Mouse (Mus musculus) liver, embryonic 14.5 days (tissue): ENCODE measurements at regions not wholly inside any gene's neighbourhood (a gene's known extent, or its start where the extent isn't known, plus 50 kb on each side); places are given as distances from the start of the nearest gene placed in this dataset.

Experiments used
- ATAC-seq: fragments of 200-750 bp; cut with Nextera tagmentation; 2 replicates; pipeline ENCODE4 v1.8.0; 2017; ENCODE audit warnings: moderate number of reproducible peaks, mild to moderate bottlenecking, moderate library complexity; ENCODE audit not compliant: insufficient read depth
- DNase-seq, 3 experiments: peaks; one replicate each; pipeline ENCODE4 v3.0.0-alpha.2; 2012 to 2013; ENCODE audit warnings: low read depth in 3 of 3, low spot score in 3 of 3
- H3K27ac ChIP-seq: fragments of 300-500 bp; sonication (generic); 2 replicates; pipeline ENCODE4 v1.5.1; 2014; ENCODE audit warnings: moderate library complexity, mild to moderate bottlenecking, control low read depth, inconsistent platforms
- H3K27me3 ChIP-seq: fragments of 300-500 bp; sonication (generic); 2 replicates; pipeline ENCODE4 v1.6.1; 2014; ENCODE audit warnings: mild to moderate bottlenecking, low read length, moderate library complexity; ENCODE audit not compliant: control insufficient read depth, insufficient read depth
- H3K36me3 ChIP-seq: fragments of 300-500 bp; sonication (generic); replicated peaks from 2 replicates; pipeline ENCODE4 v1.6.1; 2014; ENCODE audit warnings: low read depth; ENCODE audit not compliant: control insufficient read depth, insufficient read depth
- H3K4me1 ChIP-seq, 2 experiments: fragments of 200-500 bp in 1 of 2; fragments of 300-500 bp in 1 of 2; sonication (generic) in 1 of 2; replicated peaks; 2 replicates each; pipeline ENCODE4 v1.6.1; 2012 to 2014; ENCODE audit warnings: antibody characterized with exemption in 1 of 2, inconsistent platforms in 1 of 2, low read length in 1 of 2; ENCODE audit not compliant: control insufficient read depth in 2 of 2, insufficient read depth in 2 of 2
- H3K4me2 ChIP-seq: fragments of 300-500 bp; sonication (generic); 2 replicates; pipeline ENCODE4 v1.6.1; 2014; ENCODE audit warnings: low read depth, mild to moderate bottlenecking, control low read depth, moderate library complexity
- H3K4me3 ChIP-seq, 2 experiments: fragments of 200-500 bp in 1 of 2; fragments of 300-500 bp in 1 of 2; sonication (generic) in 1 of 2; 2 replicates each; pipeline ENCODE4 v1.5.1; 2012 to 2014; ENCODE audit warnings: low read depth in 2 of 2, low read length in 2 of 2, mild to moderate bottlenecking in 2 of 2, control low read depth in 1 of 2, inconsistent platforms in 1 of 2, moderate library complexity in 1 of 2; ENCODE audit not compliant: insufficient read depth in 1 of 2
- H3K9ac ChIP-seq: fragments of 300-500 bp; sonication (generic); replicated peaks from 2 replicates; pipeline ENCODE4 v1.6.1; 2014; ENCODE audit warnings: mild to moderate bottlenecking, control low read depth, moderate library complexity
- H3K9me3 ChIP-seq: fragments of 300-500 bp; sonication (generic); 2 replicates; pipeline ENCODE4 v1.6.1; 2016; ENCODE audit warnings: low read length, mixed read lengths; ENCODE audit not compliant: control insufficient read depth
- CTCF ChIP-seq: IDR thresholded peaks from 2 replicates; pipeline ENCODE4 v1.5.1; 2016; ENCODE audit warnings: antibody characterized with exemption, low read depth, control low read depth
- EP300 ChIP-seq: IDR thresholded peaks from 2 replicates; pipeline ENCODE4 v1.6.1; 2016; ENCODE audit warnings: antibody characterized with exemption, low read depth
- WGBS: fragments of 180-500 bp; shearing (Covaris S2); extraction: QIAGEN DNeasy Blood & Tissue Kit; methylation state at CpG from one replicate; pipeline ENCODE4 v1.1.7; 2014; ENCODE audit not compliant: insufficient replicate concordance; 5-methylcytosine and 5-hydroxymethylcytosine counted together

DNA sequence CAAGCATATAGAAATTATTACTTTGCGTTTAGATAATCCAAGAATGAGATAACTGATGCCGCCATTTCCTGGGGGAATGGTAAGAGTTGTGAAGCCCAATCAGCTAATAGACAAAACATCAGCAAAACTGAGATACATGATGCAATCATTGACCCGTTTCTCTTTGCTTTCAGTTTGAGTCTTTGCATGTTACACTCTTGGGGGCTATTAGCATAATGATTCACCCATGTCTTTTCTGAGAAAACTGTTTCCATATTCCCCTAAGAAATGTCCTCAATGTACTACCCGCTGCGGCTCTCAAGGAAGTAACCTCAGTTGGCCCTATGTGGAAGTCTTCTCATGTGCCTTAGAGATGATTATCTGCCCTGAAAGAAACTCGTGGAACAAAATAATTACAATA lies 512.0 kb downstream of the Prdm13 start:
- no peaks in the 10 kb centered on the region for H3K36me3 ChIP-seq
- 50% methylated on average over 6 of the region's 6 CpGs for WGBS
- no peak overlapping the region for H3K27ac ChIP-seq
- no peaks in the 10 kb centered on the region for H3K27me3 ChIP-seq
- H3K9ac ChIP-seq = no peak overlapping the region
- no peak overlapping the region for H3K4me3 ChIP-seq
- ATAC-seq = no peak
- H3K4me2 ChIP-seq = no peak overlapping the region
- DNase-seq = no peak
- H3K9me3 ChIP-seq = no peaks in the 10 kb centered on the region
- H3K4me1 ChIP-seq = no peaks in the 10 kb centered on the region
- no peak for TF ChIP-seq EP300
- TF ChIP-seq CTCF = no peak

DNA sequence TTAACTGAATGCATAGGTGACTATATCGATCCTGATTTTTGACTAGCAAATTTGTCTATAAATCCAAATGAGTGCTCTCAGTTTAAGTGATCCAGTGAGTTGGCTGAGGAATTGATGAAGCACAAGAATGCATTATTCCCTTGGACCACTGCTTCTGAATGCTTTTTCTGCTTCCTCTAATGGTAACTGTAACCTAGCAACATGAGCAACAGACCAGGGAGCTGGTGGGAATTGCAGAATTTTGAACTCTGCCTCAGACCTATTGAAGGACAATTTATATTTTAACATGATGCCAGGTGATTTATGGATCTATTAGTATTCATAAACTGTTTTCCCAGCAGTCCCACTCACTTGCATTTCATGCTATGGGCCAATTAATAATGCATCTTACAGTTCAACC lies 512.7 kb downstream of the Prdm13 start:
- H3K4me2 ChIP-seq = no peak overlapping the region
- H3K9me3 ChIP-seq = no peaks in the 10 kb centered on the region
- ATAC-seq (no peak), DNase-seq (no peak)
- no peak overlapping the region for H3K4me3 ChIP-seq
- no peaks in the 10 kb centered on the region for H3K36me3 ChIP-seq
- H3K27ac ChIP-seq = no peak overlapping the region
- TF ChIP-seq EP300 = no peak
- no peaks in the 10 kb centered on the region for H3K4me1 ChIP-seq
- H3K9ac ChIP-seq = no peak overlapping the region
- H3K27me3 ChIP-seq = no peaks in the 10 kb centered on the region
- 80% methylated on average over 1 of the region's 1 CpGs for WGBS

DNA sequence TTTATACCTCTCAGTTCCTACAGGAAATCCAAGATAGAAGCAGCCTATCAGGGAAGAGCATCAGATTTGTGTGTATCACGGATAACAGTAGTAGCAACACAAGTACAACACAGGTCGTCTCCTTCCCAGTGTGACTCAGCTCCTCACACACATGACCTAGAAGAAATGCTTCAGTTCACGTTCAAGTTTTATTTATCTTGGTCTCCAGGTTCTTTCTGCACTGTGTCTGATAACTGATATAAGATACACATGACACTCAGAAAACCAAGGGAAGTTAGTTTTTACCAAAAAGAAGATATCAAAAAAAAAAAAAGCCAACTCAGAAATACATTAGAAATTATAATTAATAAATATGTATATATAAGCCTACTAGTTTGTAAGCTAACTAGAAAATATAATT lies 515.0 kb downstream of the Prdm13 start:
- TF ChIP-seq EP300 (no peak), CTCF (no peak)
- H3K9ac ChIP-seq = no peak overlapping the region
- no peaks in the 10 kb centered on the region for H3K4me1 ChIP-seq
- H3K9me3 ChIP-seq = no peaks in the 10 kb centered on the region
- H3K27ac ChIP-seq = no peak overlapping the region
- 35% methylated on average over 3 of the region's 3 CpGs for WGBS
- ATAC-seq (no peak), DNase-seq (peak in 1 of 3 experiments; percentile 1)
- no peak overlapping the region for H3K4me2 ChIP-seq
- no peak overlapping the region for H3K4me3 ChIP-seq
- H3K27me3 ChIP-seq = no peaks in the 10 kb centered on the region
- no peaks in the 10 kb centered on the region for H3K36me3 ChIP-seq

DNA sequence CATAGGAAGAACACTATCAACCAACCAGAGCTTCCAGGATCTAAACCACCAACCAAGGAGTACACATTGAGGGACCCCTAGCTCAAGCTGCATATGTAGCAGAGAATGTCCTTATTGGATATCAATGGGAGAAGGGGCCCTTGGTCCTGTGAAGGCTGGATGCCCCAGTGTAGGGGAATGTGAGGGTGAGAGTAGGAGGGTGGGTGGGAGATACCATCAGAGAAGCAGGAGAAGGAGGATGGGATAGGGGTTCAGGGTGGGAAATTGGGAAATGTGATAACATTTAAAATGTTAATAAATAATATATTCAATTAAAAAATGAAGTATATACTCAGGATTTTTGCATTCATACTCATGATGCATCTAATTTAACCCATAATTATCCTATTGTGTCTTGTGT lies 523.6 kb downstream of the Prdm13 start:
- Histone ChIP-seq H3K4me3 (no peak overlapping the region), H3K9me3 (no peaks in the 10 kb centered on the region), H3K27ac (no peak overlapping the region), H3K9ac (no peak overlapping the region), H3K4me1 (no peaks in the 10 kb centered on the region), H3K36me3 (no peaks in the 10 kb centered on the region), H3K27me3 (no peaks in the 10 kb centered on the region), H3K4me2 (no peak overlapping the region)
- TF ChIP-seq CTCF (no peak), EP300 (no peak)
- ATAC-seq (no peak), DNase-seq (no peak)

DNA sequence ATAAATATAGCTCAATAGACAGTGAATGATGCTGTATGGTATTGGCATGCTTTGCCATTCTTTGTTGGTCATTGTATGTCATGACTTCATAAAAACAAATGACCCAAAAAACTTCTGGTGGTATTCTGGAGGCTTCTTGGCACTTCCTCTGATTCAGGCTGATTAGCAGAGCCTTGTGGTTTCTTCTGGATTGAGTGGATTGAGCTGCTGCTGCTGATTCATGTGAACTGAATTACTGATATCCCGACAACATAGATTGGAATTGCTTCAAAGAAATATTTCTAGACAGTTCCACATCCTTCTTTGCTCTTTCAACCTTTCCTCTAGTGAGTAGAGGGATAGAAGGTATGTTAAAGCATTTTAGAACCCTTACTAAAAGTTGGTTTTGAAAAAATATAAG lies 559.9 kb downstream of the Prdm13 start:
- Histone ChIP-seq H3K4me2 (no peak overlapping the region), H3K27ac (no peak overlapping the region), H3K36me3 (no peaks in the 10 kb centered on the region), H3K4me3 (no peak overlapping the region), H3K4me1 (no peaks in the 10 kb centered on the region), H3K9me3 (no peaks in the 10 kb centered on the region), H3K27me3 (no peaks in the 10 kb centered on the region), H3K9ac (no peak overlapping the region)
- TF ChIP-seq EP300 = no peak
- no peak for TF ChIP-seq CTCF
- 50% methylated on average over 1 of the region's 1 CpGs for WGBS
- no peak for ATAC-seq
- DNase-seq = no peak

DNA sequence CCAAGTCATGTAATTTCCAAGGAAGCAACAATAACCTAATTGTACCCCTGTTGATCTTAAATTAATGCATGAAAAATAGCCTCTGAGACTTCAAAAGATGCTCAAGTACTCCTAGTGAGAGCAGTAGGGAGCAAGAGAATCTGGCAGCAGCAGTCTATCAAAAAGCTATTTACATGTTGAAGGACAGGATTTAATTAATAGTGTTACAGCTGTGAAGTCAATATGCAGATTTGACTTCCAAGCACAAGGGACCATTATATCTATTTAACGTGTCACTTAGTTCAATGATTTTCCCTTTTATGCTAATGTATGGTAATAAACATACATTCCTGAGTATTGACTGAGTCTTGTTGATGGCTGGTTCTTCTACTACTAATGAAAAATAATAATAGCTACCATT lies 590.0 kb downstream of the Prdm13 start:
- ATAC-seq = no peak

More for the DNA sequence above, 590.0 kb downstream of the Prdm13 start:
- Histone ChIP-seq H3K4me3 (no peak overlapping the region), H3K9ac (no peak overlapping the region), H3K27ac (no peak overlapping the region), H3K4me1 (no peaks in the 10 kb centered on the region), H3K9me3 (no peaks in the 10 kb centered on the region; the same call in 1 of the 2 replicates), H3K4me2 (no peak overlapping the region), H3K36me3 (no peaks in the 10 kb centered on the region), H3K27me3 (no peaks in the 10 kb centered on the region)
- DNase-seq = no peak
- no peak for TF ChIP-seq CTCF
- TF ChIP-seq EP300 = no peak
- WGBS = 59% methylated on average over 1 of the region's 1 CpGs
